ENCODE assay signal across 32 mouse cellular contexts in genomic region chr13:27042185-27042584, GRCm38 (mm10). TPM values are rescaled to one million over a fixed set of nuclear protein-coding genes. Genes with fewer than 3 reads are reported as not detected.
"Had no signal": no experiment of that assay in that cellular context is flagged by ENCODE, and none has a peak within 500 bp of the region (broad histone marks: within the 10 kb centered on the region; RNA-seq: fewer than 3 reads in every experiment).

No protein-coding gene starts in this region.

- DNase-seq: cerebellum, adult 8-10 months; cerebellum, adult 9-10 months; cerebellum, adult 9-11 months; cerebellum, postnatal 10 days; cerebellum, postnatal 25 days; cerebellum, postnatal 36 days; embryo, embryonic 11 days; forebrain, postnatal 0 days; gastrocnemius, adult 2 months; gastrocnemius, postnatal 10 days; gastrocnemius, postnatal 14 days; gastrocnemius, postnatal 25 days; gastrocnemius, postnatal 36 days; heart, adult 11 months; heart, adult 18-20 months; heart, adult 2 months had no signal

- ATAC-seq: forebrain, embryonic 13.5 days; forebrain, embryonic 14.5 days; forebrain, embryonic 15.5 days; forebrain, embryonic 16.5 days; forebrain, postnatal 0 days had no signal

- H3K4me1 ChIP-seq: embryonic facial prominence, embryonic 10.5 days; embryonic facial prominence, embryonic 12.5 days; embryonic facial prominence, embryonic 13.5 days; embryonic facial prominence, embryonic 15.5 days; forebrain, embryonic 10.5 days; forebrain, embryonic 12.5 days; forebrain, embryonic 13.5 days; forebrain, embryonic 15.5 days had no signal

- H3K9me3 ChIP-seq: embryonic facial prominence, embryonic 10.5 days; embryonic facial prominence, embryonic 12.5 days; embryonic facial prominence, embryonic 13.5 days; embryonic facial prominence, embryonic 15.5 days; forebrain, embryonic 10.5 days; forebrain, embryonic 12.5 days; forebrain, embryonic 13.5 days; forebrain, embryonic 15.5 days had no signal

- H3K4me3 ChIP-seq: embryonic facial prominence, embryonic 10.5 days; embryonic facial prominence, embryonic 12.5 days; embryonic facial prominence, embryonic 13.5 days; embryonic facial prominence, embryonic 15.5 days; erythroblast, embryonic 14.5 days; forebrain, embryonic 10.5 days; forebrain, embryonic 12.5 days; forebrain, embryonic 13.5 days; forebrain, embryonic 15.5 days; gastrocnemius, adult 2 months; heart, adult 2 months had no signal

- H3K27ac ChIP-seq: embryonic facial prominence, embryonic 10.5 days; embryonic facial prominence, embryonic 12.5 days; embryonic facial prominence, embryonic 13.5 days; embryonic facial prominence, embryonic 15.5 days; forebrain, embryonic 10.5 days; forebrain, embryonic 12.5 days; forebrain, embryonic 13.5 days; forebrain, embryonic 15.5 days; gastrocnemius, adult 2 months; heart, adult 2 months had no signal

- H3K36me3 ChIP-seq: embryonic facial prominence, embryonic 10.5 days; embryonic facial prominence, embryonic 12.5 days; embryonic facial prominence, embryonic 13.5 days; embryonic facial prominence, embryonic 15.5 days; forebrain, embryonic 10.5 days; forebrain, embryonic 12.5 days; forebrain, embryonic 15.5 days had no signal

- H3K27me3 ChIP-seq: embryonic facial prominence, embryonic 12.5 days; embryonic facial prominence, embryonic 13.5 days; embryonic facial prominence, embryonic 15.5 days; forebrain, embryonic 12.5 days; forebrain, embryonic 13.5 days; forebrain, embryonic 15.5 days had no signal

- H3K9ac ChIP-seq: embryonic facial prominence, embryonic 12.5 days; embryonic facial prominence, embryonic 13.5 days; embryonic facial prominence, embryonic 15.5 days; forebrain, embryonic 12.5 days; forebrain, embryonic 13.5 days; forebrain, embryonic 15.5 days; forebrain, postnatal 0 days had no signal

- H3K4me2 ChIP-seq: embryonic facial prominence, embryonic 12.5 days; embryonic facial prominence, embryonic 13.5 days; embryonic facial prominence, embryonic 15.5 days; forebrain, embryonic 12.5 days; forebrain, embryonic 13.5 days; forebrain, embryonic 15.5 days had no signal

RNA-seq across cellular contexts. Expression of gene Prl, which starts 15.2 kb away (rescaled TPM):
- polyA plus RNA-seq: cortical plate, adult 2 months; embryonic facial prominence, embryonic 10.5 days; embryonic facial prominence, embryonic 11.5 days; embryonic facial prominence, embryonic 12.5 days; embryonic facial prominence, embryonic 13.5 days; embryonic facial prominence, embryonic 14.5 days; embryonic facial prominence, embryonic 15.5 days; erythroblast, embryonic 14.5 days; forebrain, embryonic 10.5 days; forebrain, embryonic 11.5 days; forebrain, embryonic 12.5 days; forebrain, embryonic 13.5 days; forebrain, embryonic 14.5 days; forebrain, embryonic 15.5 days; forebrain, embryonic 16.5 days; forebrain, postnatal 0 days; gonadal fat pad, adult 2 months; heart, adult 2 months had no signal

RNA-seq across cellular contexts. Expression of gene Prl3d1, which starts 51.8 kb away (rescaled TPM):
- polyA plus RNA-seq: cortical plate, adult 2 months; embryonic facial prominence, embryonic 10.5 days; embryonic facial prominence, embryonic 11.5 days; embryonic facial prominence, embryonic 12.5 days; embryonic facial prominence, embryonic 13.5 days; embryonic facial prominence, embryonic 14.5 days; embryonic facial prominence, embryonic 15.5 days; erythroblast, embryonic 14.5 days; forebrain, embryonic 10.5 days; forebrain, embryonic 11.5 days; forebrain, embryonic 12.5 days; forebrain, embryonic 13.5 days; forebrain, embryonic 14.5 days; forebrain, embryonic 15.5 days; forebrain, embryonic 16.5 days; forebrain, postnatal 0 days; gonadal fat pad, adult 2 months; heart, adult 2 months had no signal
